Mouse (Mus musculus): ENCODE data around the gene Prrt3. TPM values are rescaled to one million over a fixed set of nuclear protein-coding genes. Genes with fewer than 3 reads are reported as not detected.

Prrt3 gene
- total RNA-seq, 2 experiments from 2014 or later, result not detected

DNA sequence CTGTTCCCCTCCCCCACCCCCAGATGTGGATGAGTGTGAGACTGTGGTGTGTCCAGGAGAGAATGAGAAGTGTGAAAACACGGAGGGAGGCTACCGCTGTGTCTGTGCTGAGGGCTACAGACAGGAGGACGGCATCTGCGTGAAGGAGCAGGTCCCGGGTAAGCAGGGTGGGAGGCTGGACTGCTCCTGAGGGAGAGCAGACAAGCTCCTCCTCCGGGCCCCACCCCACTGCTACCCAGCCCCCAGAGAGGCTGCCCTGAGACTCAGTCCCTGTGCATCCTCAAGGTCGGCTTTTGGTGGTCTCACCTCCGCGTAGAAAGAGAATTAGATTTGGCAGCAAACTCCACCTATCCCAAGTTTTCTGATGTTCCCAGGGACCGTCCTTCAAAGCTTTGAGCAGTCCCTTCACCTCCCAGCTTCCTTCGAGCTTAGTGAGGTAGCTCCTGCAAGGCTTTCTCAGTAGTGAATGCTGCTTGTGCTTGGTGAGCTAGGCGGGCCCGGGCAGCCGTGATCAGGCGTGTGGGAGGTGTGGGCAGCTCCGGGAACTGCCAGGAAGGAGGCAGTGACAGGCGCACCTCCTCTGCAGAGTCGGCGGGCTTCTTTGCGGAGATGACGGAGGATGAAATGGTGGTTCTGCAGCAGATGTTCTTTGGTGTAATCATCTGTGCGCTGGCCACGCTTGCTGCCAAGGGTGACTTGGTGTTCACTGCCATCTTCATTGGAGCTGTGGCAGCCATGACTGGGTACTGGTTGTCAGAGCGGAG lies 9.4 kb downstream of the Prrt3 start:
- no peak for ATAC-seq (replicated peaks; ENCODE audit: low FRiP score, poor library complexity, severe bottlenecking)

DNA sequence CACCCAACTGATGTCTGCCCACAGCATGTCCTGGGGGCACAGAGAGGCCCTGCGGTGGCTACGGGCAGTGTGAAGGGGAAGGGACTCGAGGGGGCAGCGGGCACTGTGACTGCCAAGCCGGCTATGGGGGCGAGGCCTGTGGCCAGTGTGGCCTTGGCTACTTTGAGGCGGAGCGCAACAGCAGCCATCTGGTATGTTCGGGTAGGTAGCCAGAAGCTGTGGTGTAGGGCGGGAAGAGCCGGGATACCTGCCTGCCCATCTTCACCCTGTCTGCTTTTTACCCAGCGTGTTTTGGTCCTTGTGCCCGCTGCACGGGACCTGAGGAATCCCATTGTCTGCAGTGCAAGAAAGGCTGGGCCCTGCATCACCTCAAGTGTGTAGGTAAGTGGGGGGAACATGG lies 12.3 kb downstream of the Prrt3 start:
- no peak for ATAC-seq (replicated peaks; ENCODE audit: low FRiP score, poor library complexity, severe bottlenecking)

DNA sequence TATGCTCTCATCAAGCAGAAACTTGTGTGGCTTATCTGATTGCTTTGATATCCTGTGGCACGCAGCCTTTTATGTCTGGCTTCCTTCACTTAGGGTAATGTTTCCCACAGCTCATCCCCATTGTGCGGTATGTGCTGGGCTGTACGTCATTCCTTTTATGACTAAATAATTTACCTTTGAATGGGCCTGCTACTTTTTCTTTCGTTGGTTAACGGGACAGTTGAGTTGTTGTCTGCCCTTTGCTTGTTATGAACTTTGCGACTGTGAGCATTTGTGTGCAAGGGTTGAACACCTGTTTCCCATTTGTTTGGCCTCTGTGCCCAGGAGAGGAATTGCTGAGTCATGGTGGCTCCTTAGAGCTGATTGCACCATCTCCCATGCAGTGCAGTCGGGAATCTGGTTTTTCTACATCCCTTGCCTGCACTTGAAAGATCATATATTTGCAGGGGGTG lies 14.6 kb downstream of the Prrt3 start:
- ATAC-seq (replicated peaks; ENCODE audit: low FRiP score, poor library complexity, severe bottlenecking), result no peak

DNA sequence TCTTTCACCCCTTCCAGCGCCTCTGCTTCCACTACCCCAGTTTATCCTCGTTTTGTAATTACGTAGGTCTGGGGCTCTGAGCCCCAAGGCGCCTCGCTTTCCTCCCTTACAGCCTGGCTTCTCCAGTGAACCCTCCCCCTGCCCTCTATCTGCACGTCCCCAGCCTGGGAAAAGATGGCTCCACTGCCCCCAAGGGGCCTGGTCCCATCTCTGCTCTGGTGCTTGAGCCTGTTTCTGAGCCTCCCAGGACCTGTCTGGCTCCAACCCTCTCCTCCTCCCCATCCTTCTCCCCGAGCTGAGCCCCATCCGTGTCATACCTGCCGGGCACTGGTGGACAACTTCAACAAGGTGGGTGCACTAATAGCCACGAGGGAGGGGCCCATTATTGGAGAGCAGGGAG lies 18.0 kb downstream of the Prrt3 start:
- no peak for ATAC-seq (replicated peaks; ENCODE audit: low FRiP score, poor library complexity, severe bottlenecking)

DNA sequence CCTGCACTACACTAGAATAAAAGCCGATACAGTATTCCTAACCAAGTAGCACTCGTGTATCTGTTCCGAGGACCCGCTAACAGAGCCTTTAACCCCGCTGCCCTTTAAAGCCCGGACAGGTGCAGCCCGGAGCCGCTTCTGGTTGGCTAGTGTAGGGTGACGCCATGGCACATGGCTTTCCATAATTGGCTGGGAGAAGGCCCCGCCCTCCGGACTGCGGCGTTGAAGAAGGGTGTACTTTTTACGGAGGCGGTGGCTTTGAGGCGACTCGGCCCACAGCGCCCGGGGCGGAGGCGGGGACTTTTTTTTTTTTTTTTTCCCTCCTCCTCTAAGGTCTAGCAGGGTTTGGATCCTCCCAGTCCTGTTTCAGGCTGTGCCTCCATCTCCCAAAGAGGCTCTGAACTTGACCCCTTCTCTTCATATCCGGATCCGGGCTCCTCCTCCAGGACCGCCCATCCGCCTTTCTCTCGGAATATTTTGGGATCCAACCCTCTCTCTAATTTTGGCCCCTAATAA lies 18.6 kb downstream of the Prrt3 start, which contains the start of gene Creld1:
TSS of gene Creld1 (plus strand) at position 198 of the 516 bp plus-strand sequence.
- ATAC-seq (replicated peaks; ENCODE audit: low FRiP score, poor library complexity, severe bottlenecking), result peak; percentile 97

DNA sequence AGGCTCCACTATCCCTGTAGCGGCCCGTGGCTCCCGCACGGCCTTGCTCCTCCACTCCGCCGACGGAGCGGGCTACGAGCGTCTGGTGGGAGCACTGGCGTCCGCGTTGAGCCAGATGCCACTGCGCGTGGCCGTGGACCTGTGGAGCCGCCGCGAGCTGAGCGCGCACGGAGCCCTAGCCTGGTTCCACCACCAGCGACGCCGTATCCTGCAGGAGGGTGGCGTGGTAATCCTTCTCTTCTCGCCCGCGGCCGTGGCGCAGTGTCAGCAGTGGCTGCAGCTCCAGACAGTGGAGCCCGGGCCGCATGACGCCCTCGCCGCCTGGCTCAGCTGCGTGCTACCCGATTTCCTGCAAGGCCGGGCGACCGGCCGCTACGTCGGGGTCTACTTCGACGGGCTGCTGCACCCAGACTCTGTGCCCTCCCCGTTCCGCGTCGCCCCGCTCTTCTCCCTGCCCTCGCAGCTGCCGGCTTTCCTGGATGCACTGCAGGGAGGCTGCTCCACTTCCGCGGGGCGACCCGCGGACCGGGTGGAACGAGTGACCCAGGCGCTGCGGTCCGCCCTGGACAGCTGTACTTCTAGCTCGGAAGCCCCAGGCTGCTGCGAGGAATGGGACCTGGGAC lies 19.1 kb downstream of the Prrt3 start:
- peak; percentile 36 for ATAC-seq (replicated peaks; ENCODE audit: low FRiP score, poor library complexity, severe bottlenecking)

DNA sequence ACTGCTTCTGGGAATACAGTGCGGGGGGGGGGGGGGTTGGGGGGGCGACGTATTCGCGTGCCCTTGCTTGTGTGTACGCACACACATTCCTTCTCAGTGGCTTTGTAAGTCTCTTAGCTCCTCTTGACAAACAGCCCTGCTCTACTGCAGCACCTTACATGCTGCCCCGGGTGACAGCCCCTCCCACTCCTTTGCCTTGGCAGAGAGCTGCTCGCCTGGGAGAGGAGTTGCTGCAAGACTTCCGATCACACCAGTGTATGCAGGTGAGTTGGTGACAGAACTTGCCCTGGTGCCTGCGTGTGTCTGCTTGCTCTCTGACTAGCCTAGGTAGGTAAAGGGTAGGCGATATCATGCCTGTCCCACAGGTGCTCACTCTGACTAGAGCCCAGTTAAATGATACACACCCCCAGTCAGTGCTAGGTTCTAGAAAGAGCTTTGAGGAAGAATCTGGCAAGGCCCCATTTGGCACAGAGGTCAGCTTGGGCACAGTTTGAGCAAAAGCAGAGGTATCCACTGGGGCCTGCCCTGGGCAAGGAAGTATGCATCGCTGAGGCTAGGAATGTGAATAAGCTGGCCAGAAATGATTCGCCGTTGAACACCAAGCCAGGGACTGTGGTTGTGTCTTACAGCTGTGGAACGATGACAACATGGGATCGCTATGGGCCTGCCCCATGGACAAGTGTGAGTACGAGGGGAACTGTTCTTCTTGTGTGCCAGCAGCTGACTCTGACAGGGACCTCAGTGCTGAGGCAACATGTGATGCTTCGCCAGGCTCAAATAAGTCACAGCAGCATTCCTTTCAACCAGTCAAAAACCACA lies 21.0 kb downstream of the Prrt3 start:
- ATAC-seq (replicated peaks; ENCODE audit: low FRiP score, poor library complexity, severe bottlenecking), result no peak

DNA sequence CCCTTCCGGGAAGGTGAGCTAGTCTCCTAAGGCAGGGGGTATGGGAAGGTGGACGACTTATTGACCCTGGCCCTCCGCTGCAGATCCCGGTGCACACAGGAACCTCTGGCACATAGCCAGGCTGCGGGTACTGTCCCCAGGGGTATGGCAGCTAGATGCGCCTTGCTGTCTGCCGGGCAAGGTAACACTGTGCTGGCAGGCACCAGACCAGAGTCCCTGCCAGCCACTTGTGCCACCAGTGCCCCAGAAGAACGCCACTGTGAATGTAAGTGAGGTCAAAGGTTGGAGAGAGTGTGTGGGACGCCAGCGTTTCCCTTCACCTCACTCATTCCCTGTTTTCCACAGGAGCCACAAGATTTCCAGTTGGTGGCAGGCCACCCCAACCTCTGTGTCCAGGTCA lies 22.8 kb downstream of the Prrt3 start:
- ATAC-seq (replicated peaks; ENCODE audit: low FRiP score, poor library complexity, severe bottlenecking), result no peak

DNA sequence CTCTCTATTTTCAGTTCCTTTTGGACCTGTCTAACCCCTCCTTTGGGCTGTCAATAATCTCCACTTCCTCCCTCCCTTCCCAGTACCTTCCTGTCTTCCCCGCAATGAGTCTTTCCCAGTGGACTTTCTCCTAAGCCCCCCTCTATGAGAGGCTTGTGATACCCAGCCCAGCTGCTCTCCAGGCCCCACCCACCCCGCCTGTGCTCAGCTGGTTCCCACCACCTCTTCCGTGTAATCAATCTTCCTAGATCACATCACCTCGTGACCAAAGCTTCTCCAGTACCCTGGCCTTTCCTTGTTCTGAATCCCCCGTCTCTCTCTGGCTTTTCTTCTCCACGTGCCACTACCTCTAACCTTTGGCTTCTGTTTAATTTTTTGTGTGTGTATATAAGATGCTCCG lies 24.4 kb downstream of the Prrt3 start:
- no peak for ATAC-seq (replicated peaks; ENCODE audit: low FRiP score, poor library complexity, severe bottlenecking)

DNA sequence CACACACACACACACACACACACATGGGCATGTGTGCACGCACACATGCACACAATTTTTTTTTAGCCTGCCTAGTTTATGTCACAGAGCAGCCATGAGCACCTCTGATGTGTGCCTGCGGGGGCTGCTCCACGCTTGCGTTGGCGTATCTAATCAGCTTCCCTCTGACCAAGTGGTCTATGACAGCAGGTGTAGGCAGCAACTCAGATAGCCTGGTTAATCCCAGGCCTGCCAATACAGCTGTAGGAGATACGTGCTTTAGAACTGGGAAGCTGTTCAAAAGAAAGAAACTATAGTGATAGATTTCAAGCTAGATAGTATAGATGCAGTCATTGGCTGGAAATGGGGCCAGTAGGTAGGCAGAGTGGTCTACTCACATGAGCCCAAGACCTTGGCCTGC lies 28.0 kb downstream of the Prrt3 start:
- ATAC-seq (replicated peaks; ENCODE audit: low FRiP score, poor library complexity, severe bottlenecking), result no peak

DNA sequence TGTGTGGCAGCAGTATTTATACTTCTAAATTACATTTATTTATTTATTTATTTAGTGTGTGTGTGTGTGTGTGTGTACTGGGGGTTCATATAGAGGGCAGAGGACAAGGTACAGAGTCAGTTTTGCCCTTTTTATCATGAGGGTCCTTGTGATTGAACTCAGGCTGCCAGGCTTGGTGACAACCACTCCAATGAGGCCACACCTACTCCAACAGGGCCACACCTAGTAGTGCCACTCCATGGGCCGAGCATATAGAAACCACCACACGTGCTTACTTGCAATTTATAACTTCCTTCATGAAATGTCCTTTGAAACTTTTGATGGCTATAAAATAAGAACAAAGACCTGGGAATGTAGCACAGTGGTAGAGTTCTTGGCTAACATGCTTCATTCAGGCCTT lies 28.5 kb downstream of the Prrt3 start:
- no peak for ATAC-seq (replicated peaks; ENCODE audit: low FRiP score, poor library complexity, severe bottlenecking)

DNA sequence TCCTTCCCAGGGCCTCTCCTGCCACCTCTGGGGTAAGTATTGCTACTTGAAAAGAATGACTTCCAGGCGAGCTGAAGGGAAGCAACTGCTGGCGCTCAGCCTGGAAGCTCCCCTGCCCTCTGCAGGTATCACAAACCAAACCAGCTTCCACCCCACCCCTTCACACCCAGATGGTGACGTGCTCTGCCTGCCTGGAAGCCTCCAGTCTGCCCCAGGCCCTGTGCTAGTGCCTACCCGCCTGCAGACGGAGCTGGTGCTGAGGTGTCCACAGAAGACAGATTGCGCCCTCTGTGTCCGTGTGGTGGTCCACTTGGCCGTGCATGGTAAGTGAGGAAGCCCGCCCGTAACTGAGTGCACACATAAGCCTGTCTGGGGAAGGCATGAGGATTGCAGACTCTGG lies 29.7 kb downstream of the Prrt3 start:
- no peak for ATAC-seq (replicated peaks; ENCODE audit: low FRiP score, poor library complexity, severe bottlenecking)

DNA sequence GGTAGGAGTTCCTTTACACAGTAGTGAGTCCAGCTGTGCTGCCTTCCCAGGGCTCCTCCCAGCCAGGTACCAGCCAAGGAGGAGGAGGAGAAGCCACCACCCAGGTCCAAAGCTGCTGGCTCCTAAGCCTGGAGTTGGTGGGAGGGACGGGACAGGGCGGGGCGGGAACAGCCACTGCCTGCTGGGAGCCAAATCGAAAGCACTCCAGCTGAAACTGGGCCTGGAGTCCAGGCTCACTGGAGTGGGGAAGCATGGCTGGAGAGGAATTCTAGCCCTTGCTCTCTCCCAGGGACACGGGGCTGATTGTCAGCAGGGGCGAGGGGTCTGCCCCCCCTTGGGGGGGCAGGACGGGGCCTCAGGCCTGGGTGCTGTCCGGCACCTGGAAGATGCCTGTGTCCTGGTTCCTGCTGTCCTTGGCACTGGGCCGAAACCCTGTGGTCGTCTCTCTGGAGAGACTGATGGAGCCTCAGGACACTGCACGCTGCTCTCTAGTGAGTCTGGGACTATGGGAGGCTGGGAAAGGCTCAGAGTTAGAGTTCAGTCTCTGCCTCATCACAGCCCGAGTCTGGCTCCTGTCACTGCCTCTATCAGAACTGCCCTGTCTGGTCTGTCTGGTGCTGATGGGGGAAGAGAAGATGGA lies 30.3 kb downstream of the Prrt3 start, which contains the start of gene Il17rc:
TSS of gene Il17rc (plus strand) at position 131 of the 640 bp plus-strand sequence.
- ATAC-seq (replicated peaks; ENCODE audit: low FRiP score, poor library complexity, severe bottlenecking), result no peak

DNA sequence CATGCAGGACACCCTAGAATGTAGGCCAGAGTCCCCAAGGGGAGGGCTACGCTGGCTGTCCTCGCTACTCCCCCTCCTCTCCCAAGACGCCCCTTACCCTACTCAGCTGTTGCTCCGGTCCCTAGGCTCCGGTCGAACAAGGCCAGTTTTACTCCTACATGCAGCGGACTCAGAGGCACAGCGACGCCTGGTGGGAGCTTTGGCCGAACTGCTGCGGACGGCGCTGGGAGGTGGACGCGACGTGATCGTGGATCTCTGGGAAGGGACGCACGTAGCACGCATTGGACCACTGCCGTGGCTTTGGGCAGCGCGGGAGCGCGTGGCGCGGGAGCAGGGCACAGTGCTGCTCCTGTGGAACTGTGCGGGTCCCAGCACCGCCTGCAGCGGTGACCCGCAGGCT lies 32.3 kb downstream of the Prrt3 start:
- ATAC-seq (replicated peaks; ENCODE audit: low FRiP score, poor library complexity, severe bottlenecking), result no peak; the same call in 1 of the 2 replicates

DNA sequence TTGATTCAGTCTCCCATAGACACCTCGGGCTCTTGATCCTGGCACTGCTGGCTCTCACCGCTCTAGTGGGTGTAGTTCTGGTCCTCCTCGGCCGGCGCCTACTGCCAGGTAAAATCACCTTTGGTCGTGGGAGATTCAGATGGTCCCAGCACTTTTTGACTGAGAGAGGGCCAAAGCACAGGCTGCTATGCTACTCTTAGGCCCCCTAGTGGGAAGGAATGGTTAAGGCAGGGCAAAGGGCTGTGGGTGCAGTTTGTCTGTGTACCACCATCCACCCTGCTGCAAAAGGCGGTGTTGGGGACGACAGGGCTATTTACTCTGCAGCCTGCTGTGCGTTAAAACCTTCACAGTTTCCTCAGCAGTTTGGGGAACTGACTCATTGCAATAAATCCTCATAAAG lies 32.7 kb downstream of the Prrt3 start:
- peak; percentile 61 for ATAC-seq (replicated peaks; ENCODE audit: low FRiP score, poor library complexity, severe bottlenecking)

DNA sequence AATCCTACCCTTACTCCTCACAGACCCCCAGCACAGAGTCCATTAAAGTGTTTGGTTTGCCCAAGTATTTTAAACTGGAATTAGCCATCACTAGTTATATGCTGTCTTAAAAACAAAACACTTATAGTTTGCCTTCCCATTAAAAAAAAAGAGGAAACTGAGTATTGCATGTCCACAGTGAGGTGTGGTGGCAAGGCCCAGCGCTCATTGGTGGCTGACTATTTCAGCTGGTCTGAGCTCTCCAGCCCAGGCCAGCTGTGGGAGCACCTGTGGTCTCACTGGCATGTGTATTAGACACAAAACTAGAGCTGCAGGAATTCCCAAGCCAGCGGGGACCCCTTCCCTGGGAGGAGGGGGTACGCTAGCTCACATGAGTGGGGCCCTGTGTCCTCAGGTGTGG lies 33.2 kb downstream of the Prrt3 start:
- ATAC-seq (replicated peaks; ENCODE audit: low FRiP score, poor library complexity, severe bottlenecking), result no peak

DNA sequence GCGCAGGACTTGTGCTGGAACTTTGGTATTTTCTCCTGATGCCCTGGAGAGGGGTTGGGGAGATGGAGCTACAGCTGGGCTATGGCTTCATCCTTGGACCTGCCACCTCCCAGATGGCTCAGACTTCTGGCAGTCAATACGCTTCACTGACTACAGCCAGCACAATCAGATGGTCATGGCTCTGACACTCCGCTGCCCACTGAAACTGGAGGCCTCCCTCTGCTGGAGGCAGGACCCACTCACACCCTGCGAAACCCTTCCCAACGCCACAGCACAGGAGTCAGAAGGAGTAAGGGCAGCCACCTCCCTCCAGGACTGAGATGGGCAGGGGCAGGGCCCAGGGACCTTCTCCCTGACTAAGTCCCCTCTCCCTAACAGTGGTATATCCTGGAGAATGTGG lies 36.1 kb downstream of the Prrt3 start:
- ATAC-seq (replicated peaks; ENCODE audit: low FRiP score, poor library complexity, severe bottlenecking), result no peak

DNA sequence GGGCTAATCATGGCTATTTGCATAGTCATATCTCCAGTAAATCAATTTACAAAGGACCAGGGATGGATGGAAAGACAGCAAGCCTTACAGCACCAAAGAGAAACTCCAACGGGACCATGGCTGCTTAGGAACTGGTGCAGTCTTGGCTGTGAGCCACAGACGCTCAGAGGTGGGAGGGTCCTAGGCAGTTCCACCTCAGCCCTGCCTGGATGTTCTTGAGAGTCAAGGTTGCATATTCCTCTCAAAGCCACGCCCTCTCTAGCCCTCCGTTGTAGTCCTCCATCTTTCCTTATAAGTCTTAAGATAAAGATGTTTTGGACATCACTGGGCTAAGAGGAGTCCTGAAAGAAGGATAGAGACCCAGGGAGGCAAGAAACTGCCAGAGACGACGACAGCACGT lies 37.7 kb downstream of the Prrt3 start:
- no peak for ATAC-seq (replicated peaks; ENCODE audit: low FRiP score, poor library complexity, severe bottlenecking)

DNA sequence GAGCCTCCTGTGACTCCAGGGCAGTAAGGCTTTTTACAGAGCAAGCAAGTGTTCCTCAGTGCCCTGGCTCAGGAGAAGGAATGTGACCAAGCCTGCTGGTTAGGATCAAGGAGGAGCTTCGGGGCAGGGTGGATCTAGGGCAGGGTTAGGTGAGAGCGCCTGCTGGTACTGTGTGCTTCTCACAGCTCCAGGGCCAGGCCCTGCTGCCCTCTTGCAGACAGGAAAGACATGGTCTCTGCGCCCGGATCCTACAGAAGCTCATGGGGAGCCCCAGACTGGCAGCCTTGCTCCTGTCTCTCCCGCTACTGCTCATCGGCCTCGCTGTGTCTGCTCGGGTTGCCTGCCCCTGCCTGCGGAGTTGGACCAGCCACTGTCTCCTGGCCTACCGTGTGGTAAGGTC lies 43.1 kb downstream of the Prrt3 start:
- ATAC-seq (replicated peaks; ENCODE audit: low FRiP score, poor library complexity, severe bottlenecking), result no peak

DNA sequence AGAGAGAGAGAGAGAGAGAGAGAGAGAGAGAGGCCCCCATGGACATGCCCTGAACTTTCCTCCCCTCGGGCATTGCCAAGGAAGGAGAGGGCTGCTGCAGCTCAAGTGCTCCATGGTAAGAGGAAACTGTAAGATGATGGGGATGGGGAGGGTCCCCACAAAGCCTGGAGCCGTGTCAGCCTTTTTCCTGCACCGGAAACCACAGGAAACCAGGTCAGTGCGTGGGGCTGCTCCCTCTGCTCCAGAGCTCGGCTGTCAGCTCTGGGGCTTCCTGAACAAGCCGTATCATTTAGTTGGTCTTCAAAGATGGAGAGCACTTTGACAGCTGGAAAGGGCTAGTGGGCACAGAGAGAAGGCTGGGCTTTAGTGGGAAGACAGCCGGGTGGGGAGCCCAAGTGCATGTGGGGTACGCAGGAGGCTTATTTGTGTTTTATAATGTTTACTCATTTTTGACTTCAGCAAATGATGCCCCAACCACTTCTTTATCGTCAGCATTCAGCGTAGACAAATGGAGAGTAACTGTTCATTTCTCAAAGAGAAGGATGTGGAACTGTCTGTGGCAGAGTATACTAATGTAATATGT lies 43.7 kb downstream of the Prrt3 start, which contains the start of gene Il17re:
TSS of gene Il17re (plus strand) at position 533 of the 583 bp plus-strand sequence.
- ATAC-seq (replicated peaks; ENCODE audit: low FRiP score, poor library complexity, severe bottlenecking), result no peak
